Comparison of ENCODE assay signal across 9 mouse cellular contexts in genomic region chr1:173802689-173803281, GRCm38 (mm10). TPM values are rescaled to one million over a fixed set of nuclear protein-coding genes. Genes with fewer than 3 reads are reported as not detected.
DNase-seq lines count a peak whose midpoint lies in the region; ATAC-seq and TF ChIP-seq lines count a peak whose summit lies in the region.
"Not testable (repeated sequence)": the region's sequence is repeated elsewhere in the genome, so short reads cannot be mapped to it uniquely, and the experiment has no call there.
"Had no signal": no experiment of that assay in that cellular context is flagged by ENCODE, and none has a peak within 500 bp of the region (broad histone marks: within the 10 kb centered on the region; RNA-seq: fewer than 3 reads in every experiment).

No protein-coding gene starts in this region.

- intact Hi-C loops in heart, postnatal 25 days (cut with DNase I): loop anchor here (5.0 kb wide), 1 partner anchor 75 kb away; no protein-coding TSS in a partner anchor

- DNase-seq in gastrocnemius, adult 18-20 months (ENCODE audit: low spot score): peak; percentile 5
- peak; percentile 9 for DNase-seq in heart, postnatal 25 days (ENCODE audit: low spot score)
- DNase-seq in kidney, postnatal 0 days (ENCODE audit: low spot score): peak; percentile 16
- peak; percentile 20 to 45 for DNase-seq in layer of hippocampus, postnatal 10 days (ENCODE audit: low spot score in 2 of 2)
- DNase-seq in lung, postnatal 14 days: peak; percentile 10

- H3K9ac ChIP-seq in kidney, postnatal 0 days (ENCODE audit: low read depth, low read length): not testable (repeated sequence)

- not testable (repeated sequence) for H3K79me3 ChIP-seq in C2C12 (ENCODE audit: low read depth)

- TF ChIP-seq CTCF in C2C12 (IDR thresholded peaks at IDR 0.05; ENCODE audit: control insufficient read depth, insufficient read depth, insufficient read length); kidney, postnatal 0 days (IDR thresholded peaks at IDR 0.05; ENCODE audit: low read depth): not testable (repeated sequence)

- H3K4me3 ChIP-seq in C2C12 (ENCODE audit: insufficient read depth, poor library complexity, severe bottlenecking); kidney, postnatal 0 days (replicated peaks; ENCODE audit: low read depth, low read length): not testable (repeated sequence)
- H3K4me3 ChIP-seq in brown adipose tissue, adult 24 weeks (ENCODE audit: insufficient read depth, low read depth, low read length): peak overlapping the region; percentile 51

- 50% methylated on average over 2 of the region's 2 CpGs for WGBS in kidney, postnatal 0 days

- H3K79me2 ChIP-seq in C2C12 (ENCODE audit: control insufficient read depth, insufficient read depth): not testable (repeated sequence)

- not testable (repeated sequence) for H3K4me2 ChIP-seq in kidney, postnatal 0 days (ENCODE audit: low read length)

- H3K36me3 ChIP-seq in C2C12 (ENCODE audit: control insufficient read depth, insufficient read depth); kidney, postnatal 0 days (ENCODE audit: insufficient read depth, low read length): not testable (repeated sequence)

- H3ac ChIP-seq in C2C12 (ENCODE audit: control insufficient read depth, insufficient read length, low read depth): not testable (repeated sequence)

- H3K27ac ChIP-seq in brown adipose tissue, adult 24 weeks (replicated peaks; ENCODE audit: low read depth, low read length): peak overlapping the region; percentile 88
- not testable (repeated sequence) for H3K27ac ChIP-seq in kidney, postnatal 0 days

- H3K9me3 ChIP-seq in kidney, postnatal 0 days (replicated peaks; ENCODE audit: low read length): not testable (repeated sequence)

- H3K4me1 ChIP-seq in brown adipose tissue, adult 24 weeks (ENCODE audit: control insufficient read depth, insufficient read depth, insufficient read length, low read length); kidney, postnatal 0 days (replicated peaks; ENCODE audit: insufficient read depth, low read length): not testable (repeated sequence)

- not testable (repeated sequence) for ATAC-seq in kidney, postnatal 0 days (replicated peaks; ENCODE audit: low FRiP score, low read depth)
- 0 out of 2 replicates have a peak, but pooled peaks have one; percentile 8 for ATAC-seq in neutrophil, adult 5-6 weeks (ENCODE audit: extremely low read depth, insufficient number of reproducible peaks, low FRiP score, poor library complexity, severe bottlenecking)

- not testable (repeated sequence) for H3K27me3 ChIP-seq in C2C12 (ENCODE audit: control insufficient read depth, insufficient read depth, insufficient read length); kidney, postnatal 0 days (ENCODE audit: insufficient read depth, low read length)

TF ChIP-seq in C2C12, 6 proteins besides CTCF, POLR2A, EP300 and RAD21:
- peak; percentile 59 for TF ChIP-seq CEBPB (IDR thresholded peaks at IDR 0.05; ENCODE audit: low read depth)

RNA-seq across cellular contexts. Expression of gene Ifi204, which starts 36.0 kb away (rescaled TPM):
- polyA plus RNA-seq in C2C12 (2012; fragmentation: generic; extraction: Trizol): 4.1 TPM
- 8.9 and 9.4 TPM in 2 replicates for polyA plus RNA-seq in brown adipose tissue, adult 24 weeks (2012; ENCODE audit: insufficient read depth, insufficient read length, missing spikeins)
- total RNA-seq in gastrocnemius, adult 18-20 months (2021): 1 to 10 TPM; 3.1 to 4.5 TPM
- 1 to 10 TPM; 2.2 TPM for total RNA-seq in heart, postnatal 25 days (2021)
- 2.3 and 2.6 TPM in 2 replicates for polyA plus RNA-seq in kidney, postnatal 0 days (2015; fragmentation: Nextera tagmentation; extraction: Ambion mirVana)
- total RNA-seq in layer of hippocampus, postnatal 10 days (2021): under 1 TPM; 0.54 to 0.59 TPM
- 144 and 146 TPM in 2 replicates for total RNA-seq in neutrophil, adult 5-6 weeks (2017)
- total RNA-seq: MEL had no signal

Comparison
In these comparisons a context has a peak if more than half of its experiments do, and no peak if none do; other contexts are left out.
1. RNA of gene Ifi204, which starts 36.0 kb away (total RNA-seq): 144 to 146 TPM in neutrophil, adult 5-6 weeks; 3.1 to 4.5 TPM in gastrocnemius, adult 18-20 months, 2.2 TPM in heart, postnatal 25 days and 0.54 to 0.59 TPM in layer of hippocampus, postnatal 10 days; every median in the first group is over 10 times any median in the second.
2. Peak in every context shown above with its lines, with median percentiles within 50 percentile points of each other: DNase-seq.